Mouse (Mus musculus) right cerebral cortex, postnatal 4 days (tissue): Measurements from ENCODE around the gene Cd83.

Experiments
- DNase-seq: peaks from one replicate; pipeline ENCODE4 v3.0.0-alpha.2; 2022

Gene Cd83

GRCm38 (mm10) chr13:43807272-43807675, 22.7 kb downstream of the Cd83 start:
- no peak for DNase-seq

GRCm38 (mm10) chr13:43810621-43811020, 26.0 kb downstream of the Cd83 start:
- no peak for DNase-seq

GRCm38 (mm10) chr13:43811835-43812234, 27.3 kb downstream of the Cd83 start:
- DNase-seq = no peak

- DNase-seq = no peak
These were observed 28.9 kb downstream of the Cd83 start for GRCm38 (mm10) chr13:43813431-43813830.

- DNase-seq = no peak
These were observed 32.9 kb downstream of the Cd83 start for GRCm38 (mm10) chr13:43817461-43817860.

GRCm38 (mm10) chr13:43818307-43819019, 33.9 kb downstream of the Cd83 start:
- DNase-seq = no peak

GRCm38 (mm10) chr13:43819020-43819310, 34.4 kb downstream of the Cd83 start:
- no peak for DNase-seq

GRCm38 (mm10) chr13:43820071-43820470, 35.5 kb downstream of the Cd83 start:
- no peak for DNase-seq

GRCm38 (mm10) chr13:43822306-43822705, 37.7 kb downstream of the Cd83 start:
- no peak for DNase-seq

- no peak for DNase-seq
These were observed 44.1 kb downstream of the Cd83 start for GRCm38 (mm10) chr13:43828648-43829047.

- DNase-seq = no peak
These were observed 46.5 kb downstream of the Cd83 start for GRCm38 (mm10) chr13:43830892-43831673.

- DNase-seq = no peak
These were observed 48.2 kb downstream of the Cd83 start for GRCm38 (mm10) chr13:43832731-43833130.

- DNase-seq = no peak
These were observed 51.8 kb downstream of the Cd83 start for GRCm38 (mm10) chr13:43836376-43836775.

- no peak for DNase-seq
These were observed 53.2 kb downstream of the Cd83 start for GRCm38 (mm10) chr13:43837812-43838211.

- DNase-seq = no peak
These were observed 60.6 kb downstream of the Cd83 start for GRCm38 (mm10) chr13:43845151-43845550.

- DNase-seq = no peak
These were observed 62.6 kb downstream of the Cd83 start for GRCm38 (mm10) chr13:43847186-43847585.

GRCm38 (mm10) chr13:43849816-43850215, 65.2 kb downstream of the Cd83 start:
- DNase-seq = no peak

- DNase-seq = no peak
These were observed 66.5 kb downstream of the Cd83 start for GRCm38 (mm10) chr13:43851108-43851507.
